Mouse (Mus musculus) lung, embryonic 15.5 days (tissue): ENCODE measurements around the gene Inafm1. TPM values are rescaled to one million over a fixed set of nuclear protein-coding genes. Genes with fewer than 3 reads are reported as not detected.

ENCODE experiments used
- polyA plus RNA-seq: library from polyadenylated mRNA; unstranded; fragments of >200 nt; fragmentation: Nextera tagmentation; extraction: Ambion mirVana; gene quantifications from 2 replicates; pipeline ENCODE4 v1.2.1, GENCODE M21; 2015

Gene Inafm1
- polyA plus RNA-seq, 1 experiment from 2014 or later: 16.4 TPM

Other genes starting within 250 kb of the Inafm1 start
- 5.8 and 8.0 TPM in 2 replicates for gene Bicra, start 225.7 kb downstream of the Inafm1 start, polyA plus RNA-seq
- gene Zfp541, start 211.8 kb downstream of the Inafm1 start, polyA plus RNA-seq: 0.04 TPM in 1 of 2 replicates, not detected in the other
- gene Napa, start 175.2 kb downstream of the Inafm1 start, polyA plus RNA-seq: 168 and 178 TPM in 2 replicates
- 28.5 and 31.7 TPM in 2 replicates for gene Kptn, start 153.7 kb downstream of the Inafm1 start, polyA plus RNA-seq
- gene Slc8a2, start 143.8 kb downstream of the Inafm1 start, polyA plus RNA-seq: 0.10 and 0.12 TPM in 2 replicates
- gene Meis3, start 98.5 kb downstream of the Inafm1 start, polyA plus RNA-seq: 20.2 and 20.6 TPM in 2 replicates
- 13.4 and 15.3 TPM in 2 replicates for gene Dhx34, start 51.6 kb downstream of the Inafm1 start, polyA plus RNA-seq
- gene C5ar2, start 29.5 kb downstream of the Inafm1 start, polyA plus RNA-seq: 0.18 and 0.36 TPM in 2 replicates
- 2.5 and 2.7 TPM in 2 replicates for gene C5ar1, start 14.1 kb downstream of the Inafm1 start, polyA plus RNA-seq
- 22.4 and 23.0 TPM in 2 replicates for gene Ccdc9, start 13.2 kb upstream of the Inafm1 start, polyA plus RNA-seq
- 10.3 and 12.0 TPM in 2 replicates for gene Bbc3, start 34.8 kb upstream of the Inafm1 start, polyA plus RNA-seq
- gene Sae1, start 114.2 kb upstream of the Inafm1 start, polyA plus RNA-seq: 340 and 341 TPM in 2 replicates
- 18.0 and 18.4 TPM in 2 replicates for gene Zc3h4, start 127.3 kb upstream of the Inafm1 start, polyA plus RNA-seq
- 43.2 and 48.5 TPM in 2 replicates for gene Tmem160, start 179.2 kb upstream of the Inafm1 start, polyA plus RNA-seq
- 0.21 and 0.26 TPM in 2 replicates for gene Npas1, start 204.1 kb upstream of the Inafm1 start, polyA plus RNA-seq